Mouse (Mus musculus) cerebellum, adult 2 months (tissue): Measurements from ENCODE around the gene 4933403O08Rik. TPM values are rescaled to one million over a fixed set of nuclear protein-coding genes. Genes with fewer than 3 reads are reported as not detected.

ENCODE experiments used
- DNase-seq, 2 experiments: peaks; one replicate each; pipeline ENCODE4 v3.0.0; 2021
- H3K27ac ChIP-seq: fragments of 200-500 bp; 2 replicates; pipeline ENCODE4 v1.5.1; 2012; ENCODE audit warnings: low read length, control low read depth, inconsistent platforms; ENCODE audit not compliant: insufficient read depth
- H3K27me3 ChIP-seq: fragments of 200-500 bp; 2 replicates; pipeline ENCODE4 v1.6.1; 2012; ENCODE audit warnings: inconsistent platforms, mild to moderate bottlenecking, low read length, moderate library complexity; ENCODE audit not compliant: control insufficient read depth, insufficient read depth
- H3K4me1 ChIP-seq: fragments of 200-500 bp; 2 replicates; pipeline ENCODE4 v1.6.1; 2011; ENCODE audit warnings: low read length; ENCODE audit not compliant: control insufficient read depth, insufficient read depth
- H3K4me3 ChIP-seq: fragments of 200-500 bp; replicated peaks from 2 replicates; pipeline ENCODE3; 2011; ENCODE audit warnings: mild to moderate bottlenecking, low read depth, low read length, control low read depth; ENCODE audit not compliant: insufficient read depth
- CTCF ChIP-seq: fragments of 200-500 bp; IDR thresholded peaks from 2 replicates; pipeline ENCODE4 v1.5.1; 2011; ENCODE audit warnings: low read depth, mild to moderate bottlenecking, control low read depth, low read length, moderate library complexity, borderline replicate concordance; ENCODE audit not compliant: insufficient read depth
- POLR2A ChIP-seq: fragments of 200-500 bp; IDR thresholded peaks from 2 replicates; pipeline ENCODE4 v1.6.1; 2011; ENCODE audit warnings: low read length, control low read depth, borderline replicate concordance; ENCODE audit not compliant: insufficient read depth
- WGBS: fragments of 180-500 bp; shearing (Covaris S2); methylation state at CpG from one replicate; pipeline ENCODE4 v1.1.7; 2018; 5-methylcytosine and 5-hydroxymethylcytosine counted together
- polyA plus RNA-seq: library from polyadenylated mRNA; depleted of rRNA; stranded (reverse); fragments of >200 nt; gene quantifications from 2 replicates; pipeline ENCODE4 v1.2.3, GENCODE M21; 2012; rRNA removed

Gene 4933403O08Rik
- 0.10 TPM in 1 of 2 replicates, not detected in the other for polyA plus RNA-seq

- H3K27ac ChIP-seq: no peak within 1 kb of the TSS
- TF ChIP-seq CTCF (no peak), POLR2A (no peak)
- H3K4me1 ChIP-seq: no peaks in the 10 kb centered on the region
- no peak for DNase-seq
- H3K4me3 ChIP-seq: no peak within 1 kb of the TSS
- WGBS: 90% methylated on average over 3 of the region's 3 CpGs
- H3K27me3 ChIP-seq: no peaks in the 10 kb centered on the region
Observed at GRCm38 (mm10) chrX:112238749-112239148, at the start of gene 4933403O08Rik. 4933403O08Rik (plus strand) TSS chrX:112239049.

- Histone ChIP-seq H3K4me1 (no peaks in the 10 kb centered on the region), H3K4me3 (no peak overlapping the region), H3K27ac (no peak overlapping the region), H3K27me3 (no peaks in the 10 kb centered on the region)
- TF ChIP-seq CTCF (no peak), POLR2A (no peak)
- no peak for DNase-seq
- WGBS: 91% methylated on average over 1 of the region's 1 CpGs
Observed at GRCm38 (mm10) chrX:112242916-112243315, 4.1 kb downstream of the 4933403O08Rik start.

DNA sequence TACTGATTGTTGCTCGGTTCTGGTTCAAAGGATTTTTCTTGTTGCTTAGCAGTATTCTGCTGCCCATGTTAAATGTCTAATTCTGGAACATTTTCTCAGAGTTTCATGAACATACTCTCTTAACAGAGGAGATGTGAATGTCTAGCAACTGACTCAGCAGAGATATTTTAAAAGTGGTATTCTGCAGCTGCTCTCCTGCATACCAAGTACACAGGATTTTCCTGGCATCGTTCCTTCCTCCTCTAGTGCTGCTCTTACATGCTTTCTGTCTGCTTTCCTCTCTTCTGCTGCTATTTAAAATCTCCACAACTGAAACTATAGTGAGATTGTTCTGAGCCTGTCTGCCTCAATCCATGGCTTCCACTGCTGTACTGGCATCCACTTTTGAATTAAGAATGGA, 16.7 kb downstream of the 4933403O08Rik start:
- no peak overlapping the region for H3K4me3 ChIP-seq
- H3K27ac ChIP-seq: no peak overlapping the region
- no peak for TF ChIP-seq POLR2A
- TF ChIP-seq CTCF: no peak
- H3K27me3 ChIP-seq: no peaks in the 10 kb centered on the region
- DNase-seq: no peak
- WGBS: 51% methylated on average over 2 of the region's 2 CpGs
- H3K4me1 ChIP-seq: no peaks in the 10 kb centered on the region

- Histone ChIP-seq H3K27me3 (no peaks in the 10 kb centered on the region), H3K27ac (no peak overlapping the region), H3K4me1 (no peaks in the 10 kb centered on the region), H3K4me3 (no peak overlapping the region)
- WGBS: 94% methylated on average over 1 of the region's 1 CpGs
- TF ChIP-seq CTCF (no peak), POLR2A (no peak)
- no peak for DNase-seq
Observed at GRCm38 (mm10) chrX:112273550-112273949, 34.7 kb downstream of the 4933403O08Rik start.

Other genes starting within 250 kb of the 4933403O08Rik start
- gene Tex16, start 228.0 kb upstream of the 4933403O08Rik start, polyA plus RNA-seq: not detected in 2 replicates
- 6.1 and 6.2 TPM in 2 replicates for gene Apool, start 72.3 kb downstream of the 4933403O08Rik start, polyA plus RNA-seq
- not detected in 2 replicates for gene Satl1, start 167.7 kb downstream of the 4933403O08Rik start, polyA plus RNA-seq